Mouse (Mus musculus) lung, postnatal 25 days (tissue): ENCODE measurements around the gene Zfp64.

ENCODE experiments used
- DNase-seq: peaks from one replicate; pipeline ENCODE4 v3.0.0; 2022; ENCODE audit warnings: low spot score

Zfp64 gene

DNA sequence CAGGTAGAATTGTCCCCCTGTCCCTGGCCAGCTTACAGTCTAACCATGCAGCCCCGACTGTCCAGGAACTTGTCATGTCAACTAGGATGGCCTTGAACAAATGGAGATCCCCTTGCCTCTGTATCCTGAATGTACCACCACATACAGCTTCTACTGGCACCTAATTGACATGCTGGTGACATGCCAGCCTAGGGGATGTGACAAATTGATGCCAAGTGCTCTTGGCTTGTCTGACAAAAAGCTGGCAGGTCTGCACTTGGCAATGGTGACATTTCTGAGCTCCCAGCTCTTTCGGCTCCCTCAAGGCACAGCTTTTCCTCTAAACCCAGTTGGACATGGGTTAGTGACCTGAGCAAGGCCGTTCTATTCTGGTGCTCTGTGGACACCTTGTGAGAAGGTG, 106.8 kb downstream of the Zfp64 start:
- no peak for DNase-seq

DNA sequence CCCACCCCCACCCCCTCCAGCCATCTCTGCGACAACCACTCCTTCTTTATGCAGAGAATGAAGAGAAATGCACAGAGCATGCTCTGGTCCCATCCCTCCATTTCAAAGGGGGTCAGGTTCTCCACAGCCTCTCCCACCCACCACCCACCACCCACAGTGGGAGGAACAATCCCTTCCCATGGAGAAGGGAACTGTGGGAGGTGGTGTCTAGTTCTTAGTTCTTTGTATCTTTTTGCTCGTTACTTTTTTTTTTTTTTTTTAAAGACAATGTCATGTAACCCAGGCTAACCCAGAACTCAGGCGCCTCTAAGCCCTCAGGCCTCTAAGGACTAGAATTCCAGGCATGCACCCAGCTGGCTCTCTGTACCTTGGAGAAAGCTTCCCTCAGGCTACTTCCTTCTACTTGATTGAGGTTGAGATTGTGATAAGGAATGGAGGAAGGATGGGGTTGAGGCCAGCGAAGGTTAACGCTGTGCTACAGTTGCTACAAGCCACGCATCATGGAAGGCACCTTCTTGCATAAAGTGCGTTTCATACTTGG, 109.1 kb downstream of the Zfp64 start:
- no peak for DNase-seq
